Mouse (Mus musculus) neural tube, embryonic 14.5 days (tissue): ENCODE measurements around the gene Engase. TPM values are rescaled to one million over a fixed set of nuclear protein-coding genes. Genes with fewer than 3 reads are reported as not detected.

Experiments
- ATAC-seq: fragments of 200-750 bp; cut with Nextera tagmentation; 2 replicates; pipeline ENCODE4 v1.8.0; 2017; ENCODE audit warnings: low read depth, mild to moderate bottlenecking, moderate TSS enrichment, moderate library complexity
- H3K27ac ChIP-seq: fragments of 300-500 bp; sonication (generic); 2 replicates; pipeline ENCODE4 v1.5.1; 2014; ENCODE audit warnings: low read depth, mild to moderate bottlenecking, control low read depth, low read length, moderate library complexity, mixed read lengths
- H3K27me3 ChIP-seq: fragments of 300-500 bp; sonication (generic); 2 replicates; pipeline ENCODE4 v1.6.1; 2014; ENCODE audit warnings: low read length; ENCODE audit not compliant: control insufficient read depth, insufficient read depth
- H3K36me3 ChIP-seq: fragments of 300-500 bp; sonication (generic); 2 replicates; pipeline ENCODE4 v1.6.1; 2014; ENCODE audit warnings: low read length, mixed read lengths; ENCODE audit not compliant: control insufficient read depth, insufficient read depth
- H3K4me1 ChIP-seq: fragments of 300-500 bp; sonication (generic); 2 replicates; pipeline ENCODE4 v1.6.1; 2014; ENCODE audit warnings: low read length; ENCODE audit not compliant: control insufficient read depth, insufficient read depth
- H3K4me2 ChIP-seq: fragments of 300-500 bp; sonication (generic); 2 replicates; pipeline ENCODE4 v1.6.1; 2014; ENCODE audit warnings: mild to moderate bottlenecking, low read depth, low read length, control low read depth
- H3K4me3 ChIP-seq: fragments of 300-500 bp; sonication (generic); 2 replicates; pipeline ENCODE4 v1.5.1; 2014; ENCODE audit warnings: low read depth, low read length, control low read depth, mixed read lengths
- H3K9ac ChIP-seq: fragments of 300-500 bp; sonication (generic); replicated peaks from 2 replicates; pipeline ENCODE4 v1.6.1; 2014; ENCODE audit warnings: low read depth, mild to moderate bottlenecking, control low read depth, low read length, mixed read lengths
- H3K9me3 ChIP-seq: fragments of 300-500 bp; sonication (generic); 2 replicates; pipeline ENCODE4 v1.6.1; 2016; ENCODE audit warnings: low read length; ENCODE audit not compliant: control insufficient read depth
- WGBS: fragments of 180-500 bp; shearing (Covaris S2); extraction: QIAGEN DNeasy Blood & Tissue Kit; methylation state at CpG from one replicate; pipeline ENCODE4 v1.1.7; 2014; 5-methylcytosine and 5-hydroxymethylcytosine counted together
- polyA plus RNA-seq: library from polyadenylated mRNA; unstranded; fragments of >200 nt; fragmentation: Nextera tagmentation; extraction: Ambion mirVana; gene quantifications from 2 replicates; pipeline ENCODE4 v1.2.1, GENCODE M21; 2014

Gene Engase
- polyA plus RNA-seq, 1 experiment from 2014 or later, result 6.0 TPM

DNA sequence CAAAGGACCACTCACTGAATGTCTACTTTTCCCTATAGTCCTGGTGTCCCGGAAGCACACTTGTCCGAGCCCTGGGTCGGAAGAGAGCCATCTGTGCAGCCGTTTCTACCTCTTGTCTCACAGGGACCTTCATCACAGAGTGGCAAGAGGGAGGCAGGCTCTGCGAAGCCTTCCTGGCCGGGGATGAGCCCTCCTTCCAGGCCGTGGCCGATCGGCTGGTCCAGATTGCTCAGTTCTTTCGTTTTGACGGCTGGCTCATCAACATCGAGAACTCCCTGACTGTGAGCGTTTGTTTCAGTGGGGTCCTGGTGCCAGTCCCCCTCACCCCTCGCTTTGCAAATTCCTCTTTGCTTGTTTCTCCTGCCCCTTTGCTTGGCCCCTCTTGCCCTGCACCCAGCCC is 5.1 kb downstream of the Engase start:
- H3K9me3 ChIP-seq, result no peaks in the 10 kb centered on the region
- H3K27me3 ChIP-seq, result no peaks in the 10 kb centered on the region
- no peak overlapping the region for H3K4me2 ChIP-seq
- no peak for ATAC-seq
- no peaks in the 10 kb centered on the region for H3K36me3 ChIP-seq
- no peak overlapping the region for H3K27ac ChIP-seq
- H3K4me1 ChIP-seq, result peaks cover 5% of the 10 kb centered on the region
- no peak overlapping the region for H3K9ac ChIP-seq
- WGBS, result 81% methylated on average over 14 of the region's 14 CpGs
- no peak overlapping the region for H3K4me3 ChIP-seq

GRCm38 (mm10) chr11:118484169-118484568 is 7.5 kb downstream of the Engase start:
- Histone ChIP-seq H3K27ac (no peak overlapping the region), H3K4me1 (peaks cover 11% of the 10 kb centered on the region)
- 83% methylated on average over 8 of the region's 8 CpGs for WGBS

DNA sequence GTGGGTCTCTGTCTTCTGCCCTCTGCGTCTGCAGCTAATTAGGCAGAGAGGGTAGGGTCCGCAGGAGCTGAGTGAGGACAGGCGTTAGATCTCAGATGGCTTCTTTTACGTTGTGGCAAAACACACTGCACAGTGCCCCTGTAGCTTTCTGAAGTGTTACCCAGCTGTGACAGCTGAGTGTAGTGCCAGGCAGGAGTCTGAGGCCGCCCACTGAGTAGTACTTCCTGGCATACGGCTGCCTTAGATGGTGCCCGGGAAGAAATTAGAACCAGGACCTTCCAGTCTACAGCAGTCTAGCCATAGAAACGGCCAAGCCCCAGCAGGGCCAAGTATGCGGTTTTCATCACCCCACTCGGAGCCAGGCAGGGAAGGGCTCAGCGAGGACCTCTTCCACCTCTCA is 8.7 kb downstream of the Engase start:
- Histone ChIP-seq H3K36me3 (0 out of 2 replicates have a peak, but pooled peaks cover 6% of the 10 kb centered on the region), H3K27me3 (no peaks in the 10 kb centered on the region), H3K4me1 (peaks cover 21% of the 10 kb centered on the region), H3K4me3 (no peak overlapping the region), H3K27ac (no peak overlapping the region), H3K9me3 (no peaks in the 10 kb centered on the region), H3K4me2 (no peak overlapping the region), H3K9ac (no peak overlapping the region)
- WGBS, result 80% methylated on average over 11 of the region's 11 CpGs
- ATAC-seq, result no peak

More at GRCm38 (mm10) chr11:118484169-118484568, 7.5 kb downstream of the Engase start:
- H3K36me3 ChIP-seq, result 0 out of 2 replicates have a peak, but pooled peaks cover 6% of the 10 kb centered on the region
- no peak for ATAC-seq
- H3K4me3 ChIP-seq, result no peak overlapping the region
- no peaks in the 10 kb centered on the region for H3K27me3 ChIP-seq
- H3K9ac ChIP-seq, result no peak overlapping the region
- no peak overlapping the region for H3K4me2 ChIP-seq
- H3K9me3 ChIP-seq, result no peaks in the 10 kb centered on the region

- ATAC-seq, result no peak
Observed at GRCm38 (mm10) chr11:118485780-118486179, 9.2 kb downstream of the Engase start.

GRCm38 (mm10) chr11:118486281-118486680 is 9.7 kb downstream of the Engase start:
- Histone ChIP-seq H3K9ac (no peak overlapping the region), H3K27ac (no peak overlapping the region), H3K4me2 (no peak overlapping the region), H3K27me3 (no peaks in the 10 kb centered on the region), H3K4me1 (peaks cover 26% of the 10 kb centered on the region), H3K4me3 (no peak overlapping the region), H3K36me3 (0 out of 2 replicates have a peak, but pooled peaks cover 6% of the 10 kb centered on the region), H3K9me3 (no peaks in the 10 kb centered on the region)
- no peak for ATAC-seq
- 85% methylated on average over 6 of the region's 6 CpGs for WGBS

More at GRCm38 (mm10) chr11:118485780-118486179, 9.2 kb downstream of the Engase start:
- Histone ChIP-seq H3K4me1 (peaks cover 25% of the 10 kb centered on the region), H3K9me3 (no peaks in the 10 kb centered on the region), H3K4me2 (no peak overlapping the region), H3K36me3 (0 out of 2 replicates have a peak, but pooled peaks cover 6% of the 10 kb centered on the region), H3K27ac (no peak overlapping the region), H3K27me3 (no peaks in the 10 kb centered on the region), H3K9ac (no peak overlapping the region), H3K4me3 (no peak overlapping the region)
- 94% methylated on average over 3 of the region's 3 CpGs for WGBS

- H3K4me1 ChIP-seq, result peaks cover 26% of the 10 kb centered on the region
- 0 out of 2 replicates have a peak, but pooled peaks cover 6% of the 10 kb centered on the region for H3K36me3 ChIP-seq
- WGBS, result 78% methylated on average over 29 of the region's 29 CpGs
- no peak for ATAC-seq
- no peaks in the 10 kb centered on the region for H3K27me3 ChIP-seq
- no peak overlapping the region for H3K4me3 ChIP-seq
- H3K9me3 ChIP-seq, result no peaks in the 10 kb centered on the region
- H3K4me2 ChIP-seq, result no peak overlapping the region
- no peak overlapping the region for H3K27ac ChIP-seq
- H3K9ac ChIP-seq, result no peak overlapping the region
Observed at GRCm38 (mm10) chr11:118486881-118487772, 10.5 kb downstream of the Engase start.

GRCm38 (mm10) chr11:118488191-118488906 is 11.7 kb downstream of the Engase start:
- ATAC-seq, result peak; percentile 48
- H3K27ac ChIP-seq, result peak overlapping the region; percentile 70
- peaks cover 30% of the 10 kb centered on the region for H3K4me1 ChIP-seq
- H3K36me3 ChIP-seq, result 0 out of 2 replicates have a peak, but pooled peaks cover 6% of the 10 kb centered on the region
- WGBS, result 64% methylated on average over 8 of the region's 8 CpGs
- no peak overlapping the region for H3K4me2 ChIP-seq
- no peak overlapping the region for H3K9ac ChIP-seq
- H3K4me3 ChIP-seq, result no peak overlapping the region
- no peaks in the 10 kb centered on the region for H3K27me3 ChIP-seq
- no peaks in the 10 kb centered on the region for H3K9me3 ChIP-seq

DNA sequence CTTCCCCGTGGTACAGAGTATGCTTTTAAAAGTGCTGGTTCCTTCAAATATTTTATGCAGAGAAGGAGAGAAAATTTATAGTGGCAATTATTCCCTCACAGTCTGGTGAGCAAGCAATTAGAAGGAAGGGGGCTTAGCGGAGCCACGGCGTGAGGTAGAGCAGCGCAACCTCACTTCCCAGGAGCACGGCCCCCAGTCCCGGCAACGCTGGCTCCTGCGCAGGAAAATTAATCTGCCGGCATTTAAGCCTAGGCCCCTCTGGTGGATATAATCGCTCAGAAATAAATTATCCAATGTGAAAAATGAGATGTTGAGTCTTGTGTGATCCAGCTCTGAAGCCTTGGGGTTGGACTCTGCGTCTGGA is 12.3 kb downstream of the Engase start:
- 33% methylated on average over 12 of the region's 12 CpGs for WGBS
- Histone ChIP-seq H3K4me1 (peaks cover 30% of the 10 kb centered on the region), H3K4me3 (no peak overlapping the region), H3K27me3 (no peaks in the 10 kb centered on the region), H3K27ac (peak overlapping the region; percentile 70), H3K9me3 (no peaks in the 10 kb centered on the region), H3K9ac (0 out of 2 replicates have a peak overlapping the region, but pooled peaks have one; percentile 8), H3K4me2 (no peak overlapping the region), H3K36me3 (0 out of 2 replicates have a peak, but pooled peaks cover 6% of the 10 kb centered on the region)
- peak; percentile 68; the same call in 1 of the 2 replicates for ATAC-seq
